Mouse (Mus musculus) adrenal gland, adult 18-20 months (tissue): ENCODE results near the gene Ptprn2. TPM values are rescaled to one million over a fixed set of nuclear protein-coding genes. Genes with fewer than 3 reads are reported as not detected.

Source experiments
- DNase-seq, 2 experiments: peaks; one replicate each; pipeline ENCODE4 v3.0.0; 2021 to 2022; ENCODE audit warnings: low spot score in 2 of 2
- total RNA-seq, 2 experiments: library from RNA; stranded (reverse); gene quantifications; 1 replicate in 1 of 2; 2 replicates in 1 of 2; pipeline ENCODE4 v1.2.3; 2021

The Ptprn2 gene
- total RNA-seq, 2 experiments from 2014 or later = 19.0 to 21.7 TPM

DNA sequence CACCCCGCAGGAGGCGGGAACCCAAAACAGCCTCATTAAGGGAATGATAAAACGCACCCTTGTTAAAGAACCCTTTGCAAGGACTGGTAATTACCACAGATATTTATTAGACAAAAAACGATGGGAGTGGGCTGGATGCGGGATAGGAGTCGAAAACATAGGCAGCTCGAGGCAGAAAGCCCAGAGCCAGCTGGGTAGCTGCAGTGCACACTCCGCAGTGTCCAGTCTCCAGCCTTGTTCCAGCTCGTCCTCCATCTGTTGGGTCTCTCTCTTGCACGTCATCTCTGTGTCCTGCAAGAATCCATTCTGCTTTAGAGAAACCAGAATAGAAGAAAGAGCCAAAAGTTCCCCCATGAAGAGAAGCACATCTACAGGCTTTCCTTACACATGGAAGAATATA lies 564.3 kb downstream of the Ptprn2 start:
- DNase-seq = no peak

DNA sequence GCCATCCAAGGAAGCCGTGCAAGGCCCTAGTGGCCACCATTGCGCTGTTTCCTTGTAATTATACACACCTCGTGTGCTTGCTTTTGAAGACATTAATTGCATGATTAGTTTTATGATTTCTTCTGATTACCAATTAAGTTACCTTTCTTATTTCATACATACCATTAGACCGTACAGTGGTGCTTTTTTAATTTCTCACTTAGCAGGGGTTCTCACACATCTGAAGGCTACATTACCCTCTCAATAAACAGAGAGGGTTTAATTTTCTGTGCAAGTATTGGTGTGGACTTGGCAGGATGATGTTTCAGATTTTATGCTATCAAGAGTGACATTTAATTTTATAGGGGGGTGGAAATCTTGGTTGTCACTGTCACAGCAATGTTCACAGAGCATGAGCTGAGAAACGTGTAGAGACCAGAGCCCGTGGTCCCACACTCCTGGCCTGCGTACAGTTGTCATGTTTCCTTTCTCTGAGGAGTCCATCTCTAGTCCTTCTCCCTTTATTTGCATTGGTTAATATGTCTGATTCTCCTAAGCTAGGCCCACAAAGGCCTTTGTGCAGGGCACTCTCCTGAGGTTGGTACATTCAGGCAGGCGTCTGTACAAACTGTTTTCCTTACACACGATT lies 567.8 kb downstream of the Ptprn2 start:
- no peak for DNase-seq

DNA sequence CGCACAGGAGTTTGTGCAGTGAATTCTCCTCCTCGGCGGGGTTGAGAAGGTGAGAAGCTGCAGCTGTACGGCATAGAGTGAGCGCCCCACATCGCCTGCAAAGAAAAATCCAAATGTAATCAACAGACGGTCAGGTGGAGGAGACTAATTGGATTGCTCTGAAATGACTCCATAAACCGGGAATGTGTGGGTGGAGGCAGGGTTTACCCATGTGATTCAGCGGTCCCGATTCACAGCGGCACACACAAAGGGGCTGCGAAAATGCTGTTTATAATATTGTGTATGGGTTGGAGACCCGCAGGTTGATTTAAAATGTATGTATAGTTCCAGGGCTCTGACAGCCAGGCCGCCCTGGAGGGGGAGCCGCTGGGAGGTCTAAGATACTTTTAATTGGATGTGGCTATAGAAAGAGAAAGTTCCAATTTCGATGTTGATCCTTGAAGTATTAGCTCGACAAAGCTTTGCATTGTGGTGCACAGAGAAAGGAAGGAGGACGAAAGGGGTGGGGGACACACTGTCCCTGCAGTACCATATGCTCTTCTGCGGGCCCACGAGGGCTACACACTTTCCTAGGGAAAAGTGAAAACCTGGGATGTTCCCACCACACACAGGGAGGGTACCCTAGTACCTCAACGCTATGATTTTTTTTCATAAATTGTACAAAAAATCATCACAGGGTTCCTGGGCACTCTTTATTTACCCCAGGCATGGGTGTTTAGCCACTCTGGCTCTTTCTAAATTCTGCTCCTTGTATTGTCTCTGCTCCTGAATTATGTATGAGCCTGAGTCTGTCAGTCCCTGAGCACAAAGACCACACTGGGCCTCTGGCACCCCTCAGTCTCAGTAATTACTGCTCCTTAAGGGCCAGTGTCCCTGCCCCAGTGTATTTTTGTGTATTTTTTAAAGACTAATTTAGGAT lies 568.6 kb downstream of the Ptprn2 start:
- DNase-seq = no peak

DNA sequence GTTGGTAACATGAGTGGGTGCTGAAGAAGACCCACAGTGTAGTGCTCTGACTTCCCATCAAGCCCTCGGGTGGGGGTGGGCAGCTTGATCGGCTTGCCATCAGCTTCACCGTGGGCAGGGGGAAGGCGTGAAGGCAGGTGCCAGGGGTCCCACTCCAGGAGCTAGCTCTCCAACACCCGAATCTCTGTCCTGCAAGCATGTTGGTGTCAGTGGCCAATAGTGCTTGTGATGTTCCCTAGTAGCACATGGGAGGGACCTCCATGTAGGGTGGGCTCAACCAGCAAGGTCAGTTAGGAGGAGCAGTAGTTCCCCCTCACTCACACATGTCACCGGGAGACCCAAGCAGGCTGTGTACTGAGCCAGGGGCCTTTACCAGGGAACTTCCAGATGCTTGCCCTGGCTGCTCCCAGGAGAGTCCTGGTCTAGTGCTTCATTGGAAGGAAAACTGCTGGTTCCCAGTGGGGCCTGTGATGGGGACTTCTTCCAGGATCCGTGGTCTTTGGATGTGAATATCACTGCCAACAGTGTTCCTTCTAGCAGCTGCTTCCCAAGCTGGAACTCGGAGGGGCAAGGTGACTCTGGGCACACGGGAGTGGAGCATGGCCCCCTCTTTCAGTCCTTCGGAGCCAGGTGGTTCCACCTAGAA lies 569.5 kb downstream of the Ptprn2 start:
- DNase-seq = no peak

DNA sequence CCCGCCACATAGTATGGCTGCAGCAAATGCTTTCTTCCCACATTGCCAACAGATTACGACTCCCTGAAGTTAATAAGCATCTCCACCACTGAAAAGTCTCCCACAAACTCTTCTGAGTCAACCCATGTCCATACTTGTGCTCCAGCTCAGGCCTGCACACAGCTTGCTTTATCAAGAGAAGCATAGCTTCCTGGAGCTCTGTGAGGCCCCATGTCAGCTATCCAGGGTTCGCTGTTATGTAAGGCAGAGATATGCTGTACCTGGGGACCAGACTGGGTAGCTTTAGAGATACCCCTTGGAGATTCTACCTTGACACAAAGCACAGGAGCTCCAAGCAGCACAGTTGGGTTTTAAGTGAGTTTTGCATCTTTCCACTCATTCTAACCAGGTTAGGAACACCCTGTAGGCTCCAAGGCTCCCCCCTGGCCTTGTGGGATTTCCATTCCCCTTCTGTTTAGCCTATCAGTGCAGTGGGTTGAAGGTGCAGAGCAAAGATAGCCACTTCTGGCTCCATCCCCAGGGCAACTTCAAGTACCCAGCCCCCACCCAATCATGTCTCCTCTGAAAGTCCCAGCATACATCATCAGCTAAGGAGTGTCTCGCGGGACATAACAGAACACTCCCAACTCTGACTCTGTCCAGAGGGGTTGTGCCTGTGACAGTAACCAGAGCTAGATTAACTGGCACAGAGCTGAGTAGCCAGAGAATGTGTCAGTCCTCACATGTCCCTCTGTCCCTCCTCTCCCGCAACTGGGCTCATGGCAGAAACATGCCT lies 572.9 kb downstream of the Ptprn2 start:
- DNase-seq = no peak

DNA sequence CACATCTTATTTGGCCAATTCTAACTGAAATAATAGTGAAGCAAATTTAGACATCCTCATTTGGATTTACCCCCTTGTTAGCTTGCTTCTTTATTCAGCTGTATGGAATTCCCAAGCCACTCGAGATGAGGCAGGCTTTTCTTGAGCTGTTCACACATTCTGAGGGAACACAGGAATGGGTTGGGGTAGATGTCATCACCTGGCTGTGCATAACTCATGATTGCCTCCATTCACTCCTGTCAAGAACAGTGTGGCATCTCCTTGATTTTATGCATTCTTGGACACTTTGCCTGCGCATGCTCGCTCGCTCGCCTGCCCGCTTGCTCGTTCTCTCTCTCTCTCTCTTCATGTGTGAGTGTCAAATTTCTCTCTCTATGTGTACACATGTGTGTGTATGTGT lies 573.5 kb downstream of the Ptprn2 start:
- DNase-seq = no peak

DNA sequence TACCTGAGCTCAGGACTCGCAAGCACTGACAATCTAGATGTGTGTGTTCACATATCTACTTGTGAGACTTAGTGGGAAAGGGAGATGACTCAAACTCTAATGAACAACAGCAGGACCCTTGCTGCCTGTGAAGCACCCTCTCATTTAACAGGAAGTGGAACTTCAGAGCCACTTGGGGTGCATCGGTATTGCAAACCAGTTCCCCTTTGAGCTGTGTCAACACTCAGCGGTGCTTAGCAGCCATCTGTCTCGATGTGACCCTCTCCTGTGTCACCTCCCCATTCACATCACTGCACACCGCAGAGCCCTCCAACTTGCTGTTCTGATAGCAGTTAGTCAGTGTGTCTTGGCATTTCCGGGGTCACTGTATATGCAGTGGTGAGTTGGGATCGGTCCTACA lies 592.1 kb downstream of the Ptprn2 start:
- no peak for DNase-seq

DNA sequence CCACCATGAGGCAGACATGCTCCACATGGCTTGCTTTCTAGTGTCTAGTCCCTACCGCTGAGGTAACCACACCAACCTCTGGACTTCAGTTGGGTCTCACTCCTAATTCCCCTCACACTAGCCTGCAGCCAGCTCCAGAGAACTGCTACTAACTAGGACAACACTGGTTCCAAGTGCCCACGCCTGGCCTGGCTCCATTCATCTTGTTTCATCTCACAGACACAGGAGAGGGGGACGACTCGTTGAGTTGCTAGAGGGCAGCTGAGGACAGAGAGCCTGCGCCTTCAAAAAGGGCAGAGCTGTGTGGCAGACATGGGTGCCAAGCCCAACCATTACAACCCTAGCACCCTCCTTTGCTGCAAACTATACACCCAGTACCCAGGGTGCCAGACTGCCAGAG lies 593.4 kb downstream of the Ptprn2 start:
- DNase-seq = peak in 1 of 2 experiments; percentile 0

DNA sequence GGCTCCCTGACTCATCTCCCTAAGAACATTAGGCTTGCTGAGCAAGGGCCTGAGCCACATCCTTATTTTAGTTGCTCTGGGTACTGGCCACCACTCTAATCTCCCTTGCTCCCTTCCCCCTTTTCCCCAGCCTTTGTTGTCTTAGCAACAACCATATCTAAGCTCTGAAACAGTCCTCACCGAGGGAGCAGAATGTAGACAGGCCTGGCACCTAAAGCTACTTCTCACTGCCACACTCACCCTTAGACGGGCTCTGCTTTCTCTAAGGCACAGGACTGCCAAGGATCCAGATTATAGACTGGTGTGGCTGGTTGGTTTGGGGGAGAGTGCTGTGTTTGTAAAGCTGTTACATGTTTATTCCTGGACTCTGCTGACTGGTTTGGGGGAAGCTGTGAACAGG lies 594.2 kb downstream of the Ptprn2 start:
- DNase-seq = peak in 1 of 2 experiments; percentile 7

DNA sequence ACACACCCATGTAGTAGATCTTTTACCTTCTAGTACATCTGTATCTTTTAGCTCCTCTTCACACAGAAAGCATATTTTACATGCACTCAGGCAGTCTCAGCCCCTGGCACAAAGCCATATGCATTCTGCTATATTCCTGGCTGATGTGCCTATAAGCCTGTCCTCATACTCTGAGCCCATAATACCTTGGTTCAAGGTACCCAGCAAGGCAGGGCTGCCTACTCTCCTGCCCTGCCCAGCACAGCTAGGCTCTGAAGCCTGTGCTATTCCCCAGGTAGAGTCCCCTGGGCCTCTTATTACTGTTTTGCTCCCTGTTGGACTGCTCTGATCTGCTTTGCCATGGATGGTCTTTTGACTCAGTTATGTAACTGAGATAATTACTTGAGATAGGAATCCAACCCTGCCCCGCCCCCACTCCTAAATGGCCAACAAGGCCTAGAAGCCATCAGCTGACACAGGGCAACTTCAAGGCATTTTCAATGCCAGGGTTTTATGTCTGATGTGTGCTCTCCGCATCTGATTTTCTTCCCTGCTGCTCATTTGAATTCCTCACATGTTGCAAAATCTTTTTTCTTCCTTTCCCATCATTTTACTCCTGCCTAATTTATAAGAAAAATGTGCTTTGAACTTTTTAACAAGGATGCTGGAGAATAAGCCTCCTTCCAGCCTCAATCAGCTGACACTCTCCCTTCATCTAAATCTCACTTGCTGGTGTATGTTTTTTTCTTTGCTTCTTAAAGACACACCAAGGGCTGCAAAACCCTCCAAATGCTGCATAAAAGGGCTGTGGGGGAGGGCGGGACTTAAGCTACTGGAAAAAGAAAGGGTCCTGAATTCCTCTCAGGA lies 598.6 kb downstream of the Ptprn2 start:
- peak; percentile 13 to 21 for DNase-seq

DNA sequence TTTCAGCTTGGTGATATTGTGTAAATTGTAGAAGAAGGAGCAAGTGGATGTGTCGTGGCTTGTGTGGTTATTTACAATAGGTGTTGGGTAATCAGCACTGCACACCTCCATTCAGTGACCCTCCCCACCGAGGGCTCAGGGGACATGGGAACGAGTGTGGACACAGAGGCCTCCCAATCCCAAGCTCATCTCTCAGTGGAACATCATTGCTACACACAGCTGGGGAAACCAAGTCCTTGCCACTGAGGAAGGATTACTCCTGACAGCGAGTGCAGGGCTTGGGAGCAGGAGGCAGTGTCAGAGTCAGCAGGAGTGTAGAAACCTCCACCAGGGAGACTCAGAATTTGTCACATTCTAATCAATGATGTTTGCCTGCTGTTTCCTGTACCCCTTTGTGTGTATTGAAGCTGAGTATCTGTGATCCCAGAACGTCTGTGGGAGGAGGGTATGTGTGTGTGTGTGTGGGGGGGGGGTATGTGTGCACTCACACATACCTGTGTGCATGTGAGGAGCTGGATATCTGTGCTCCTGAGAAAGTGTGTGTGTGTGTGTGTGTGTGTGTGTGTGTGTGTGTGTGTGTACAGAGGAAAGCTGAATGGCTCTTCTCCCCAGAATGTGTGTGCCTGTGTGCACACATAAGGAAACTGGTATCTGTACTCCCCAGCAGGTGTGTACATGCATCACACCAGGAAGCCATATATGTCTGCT lies 599.3 kb downstream of the Ptprn2 start:
- peak in 1 of 2 experiments; percentile 15 for DNase-seq

DNA sequence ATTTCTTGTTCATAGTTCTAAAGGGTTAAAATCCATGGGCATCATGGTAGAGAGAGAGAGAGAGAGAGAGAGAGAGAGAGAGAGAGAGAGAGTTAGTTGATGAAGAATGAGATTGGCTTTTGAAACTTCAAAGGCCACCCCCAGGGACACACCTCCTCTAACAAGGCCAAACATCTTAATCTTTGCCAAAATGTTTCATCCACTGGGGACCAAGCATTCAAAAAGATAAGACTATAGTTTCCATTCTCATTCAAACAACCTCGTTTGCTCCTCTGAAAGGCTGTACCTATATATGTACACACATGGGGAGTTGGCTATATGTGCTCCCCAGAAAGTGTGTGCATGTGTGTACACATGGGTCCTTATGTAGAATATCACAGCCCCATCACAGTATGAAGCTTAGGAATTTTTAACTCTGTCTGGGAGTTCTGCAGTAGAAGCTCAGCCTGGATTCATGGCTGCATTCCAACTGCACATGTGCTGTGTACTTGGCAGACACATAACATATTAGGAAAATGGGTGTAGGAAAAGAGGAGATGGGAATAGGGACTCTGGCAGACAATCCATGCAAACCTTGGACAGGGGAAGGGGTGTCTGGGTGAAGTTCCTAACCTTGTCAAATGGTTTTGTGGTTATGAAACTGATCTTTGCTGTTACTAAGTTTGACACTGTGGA lies 600.3 kb downstream of the Ptprn2 start:
- DNase-seq = peak in 1 of 2 experiments; percentile 17

DNA sequence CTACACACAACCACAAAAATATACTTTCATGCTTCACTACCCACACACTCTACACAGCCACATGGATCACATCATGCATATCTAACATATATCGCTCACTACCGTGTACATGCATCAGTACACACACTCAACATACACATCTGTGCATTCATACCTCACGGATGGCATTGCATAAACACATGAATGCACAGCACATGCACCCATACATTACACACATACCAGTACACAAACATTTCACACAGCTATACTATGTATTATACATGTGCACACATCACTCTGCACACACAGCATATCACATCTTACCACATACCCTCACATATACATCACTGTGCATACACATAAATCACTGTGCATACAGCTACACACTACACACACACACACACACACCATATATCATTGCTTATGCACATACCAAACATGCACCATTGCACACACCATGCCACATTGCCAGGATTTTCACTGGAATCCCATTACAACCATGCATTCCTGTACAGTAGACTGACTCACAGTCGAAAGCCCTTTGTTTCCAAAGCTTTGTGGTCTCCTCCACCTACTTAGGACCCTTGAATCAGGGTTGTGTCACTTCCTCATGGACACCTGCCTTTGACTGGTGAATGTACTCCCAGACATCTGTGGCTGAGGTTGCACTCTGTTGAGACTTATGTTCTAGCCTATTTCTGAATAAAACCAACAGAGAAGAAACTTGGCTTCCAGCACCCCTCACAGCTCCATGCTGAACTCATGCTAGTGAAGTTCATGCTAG lies 607.0 kb downstream of the Ptprn2 start:
- no peak for DNase-seq

DNA sequence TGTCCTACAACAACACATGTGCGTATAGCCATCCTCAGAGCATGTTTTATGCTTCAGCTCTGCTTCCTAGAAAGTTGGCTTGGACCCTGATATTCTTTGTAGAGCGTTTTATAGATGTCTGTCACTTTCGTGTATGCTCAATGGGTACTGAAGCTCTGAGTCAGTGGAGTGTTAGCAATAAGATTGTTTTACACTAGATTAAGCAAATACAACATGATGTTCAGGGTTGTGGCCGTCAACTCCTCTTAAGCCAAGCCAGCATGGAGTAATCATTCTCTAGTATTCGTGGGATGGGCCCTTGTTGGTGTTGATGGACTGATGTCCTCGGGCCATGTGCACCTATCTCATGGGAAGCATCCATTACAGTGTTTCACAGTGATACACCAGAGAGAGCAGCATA lies 610.4 kb downstream of the Ptprn2 start:
- DNase-seq = no peak

DNA sequence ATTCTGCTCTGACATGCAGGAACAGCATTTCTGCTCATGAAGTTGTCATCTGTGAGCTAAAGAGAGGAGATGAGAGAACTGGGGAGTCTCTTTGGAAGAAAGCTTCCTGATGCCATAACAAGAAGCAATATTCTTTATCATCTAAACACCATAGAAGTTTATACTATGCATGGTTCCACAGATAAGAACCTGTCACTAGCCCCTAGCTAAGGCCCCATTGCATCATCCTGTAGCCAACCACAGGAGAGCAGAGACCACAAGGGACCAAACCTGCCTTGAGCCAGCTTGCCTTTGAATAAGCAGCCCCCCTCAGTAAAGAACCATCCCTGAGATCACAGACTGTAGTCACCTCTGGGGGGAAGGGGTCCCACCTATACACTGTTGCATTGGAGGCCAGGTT lies 612.8 kb downstream of the Ptprn2 start:
- no peak for DNase-seq

DNA sequence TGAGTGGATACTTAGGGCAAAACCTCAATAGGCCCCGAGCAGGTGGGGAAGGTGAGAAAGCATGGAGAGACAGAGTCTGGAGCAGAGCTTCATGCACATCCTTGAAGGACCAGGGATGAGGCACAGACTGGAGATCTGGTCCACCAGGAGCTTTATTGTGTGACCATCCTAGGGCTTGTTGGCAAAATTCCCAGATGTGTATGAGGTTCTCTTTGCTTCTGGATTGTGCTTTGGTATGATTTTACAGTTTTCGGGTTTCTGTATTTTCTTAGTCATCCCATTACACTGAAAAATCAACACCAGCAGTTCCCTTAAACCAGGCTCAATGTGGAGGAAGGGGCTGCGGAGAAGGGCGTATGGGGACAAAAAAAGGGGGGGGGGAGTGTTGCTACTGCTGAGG lies 621.2 kb downstream of the Ptprn2 start:
- no peak for DNase-seq

DNA sequence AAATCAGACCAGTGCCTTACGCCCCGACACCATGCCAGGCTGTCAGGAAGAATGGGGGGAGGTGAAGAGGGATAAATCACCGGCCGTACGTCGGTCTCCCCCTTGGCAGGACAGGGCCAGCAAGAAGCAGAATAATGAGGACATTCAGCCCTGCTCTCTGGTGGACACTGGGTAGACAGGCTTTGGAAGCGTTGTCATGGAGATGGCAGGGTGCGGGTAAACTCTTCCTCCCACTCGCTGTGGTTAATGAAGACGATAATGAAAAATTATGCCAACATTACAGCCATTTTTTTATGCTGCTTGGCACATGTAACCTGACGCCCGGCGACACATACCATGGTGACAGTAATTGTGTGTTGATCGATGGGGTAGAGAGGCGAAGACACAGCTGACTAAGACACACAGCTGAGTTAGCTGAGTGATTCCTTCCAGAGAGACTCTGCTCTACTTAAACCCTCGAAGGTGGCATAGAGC lies 621.7 kb downstream of the Ptprn2 start:
- no peak for DNase-seq

DNA sequence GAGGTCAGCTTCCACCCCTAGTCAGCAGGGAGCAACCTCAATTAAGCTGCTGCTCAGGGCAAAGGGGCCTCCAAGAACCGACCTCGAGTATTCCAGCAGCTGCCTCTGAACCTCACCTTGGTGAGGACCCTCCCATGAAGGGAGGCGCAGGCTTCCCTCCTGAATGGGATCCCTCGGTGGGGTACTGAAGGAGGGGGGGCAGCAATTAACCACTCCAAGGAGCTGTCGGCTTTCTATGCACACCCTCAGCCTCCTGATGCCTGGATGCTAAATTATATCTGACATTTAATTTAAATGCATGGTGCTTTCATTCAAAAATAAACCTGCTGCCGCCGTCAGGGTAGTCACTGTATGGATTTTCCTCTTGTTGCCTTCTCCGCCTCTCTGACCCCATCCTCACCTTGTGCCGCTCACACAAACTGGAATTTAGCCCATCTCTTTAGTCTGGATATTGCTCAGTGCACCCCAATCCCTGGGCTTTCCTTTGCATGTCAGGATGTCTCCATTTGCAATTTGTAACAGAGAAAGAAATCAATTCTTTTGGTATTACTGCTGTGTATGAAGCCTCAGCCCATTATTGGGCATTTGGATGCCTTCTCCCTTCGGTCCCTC lies 629.8 kb downstream of the Ptprn2 start:
- no peak for DNase-seq
